Mouse (Mus musculus): ENCODE results near the gene Ly9. TPM values are rescaled to one million over a fixed set of nuclear protein-coding genes. Genes with fewer than 3 reads are reported as not detected.

The Ly9 gene
- polyA plus RNA-seq, 1 experiment from 2014 or later: 0.73 TPM

GRCm38 (mm10) chr1:171629168-171629567 is 22.0 kb upstream of the Ly9 start:
- 48% methylated on average over 6 of the region's 6 CpGs for WGBS

GRCm38 (mm10) chr1:171627801-171628200 is 20.6 kb upstream of the Ly9 start:
- H3K9ac ChIP-seq: no peak overlapping the region
- H3K9me3 ChIP-seq: no peaks in the 10 kb centered on the region
- ATAC-seq (ENCODE audit: insufficient number of reproducible peaks, low FRiP score, low TSS enrichment, low read depth): no peak
- H3K4me1 ChIP-seq: peaks cover 2% of the 10 kb centered on the region
- H3K36me3 ChIP-seq: no peaks in the 10 kb centered on the region
- H3K4me2 ChIP-seq: no peak overlapping the region
- H3K27ac ChIP-seq: no peak overlapping the region
- H3K27me3 ChIP-seq: no peaks in the 10 kb centered on the region
- 63% methylated on average over 3 of the region's 3 CpGs for WGBS
- H3K4me3 ChIP-seq: no peak overlapping the region

More at GRCm38 (mm10) chr1:171629168-171629567, 22.0 kb upstream of the Ly9 start:
- Histone ChIP-seq H3K4me2 (no peak overlapping the region), H3K27ac (no peak overlapping the region), H3K27me3 (no peaks in the 10 kb centered on the region), H3K4me3 (no peak overlapping the region), H3K4me1 (peaks cover 2% of the 10 kb centered on the region), H3K9me3 (no peaks in the 10 kb centered on the region), H3K36me3 (no peaks in the 10 kb centered on the region), H3K9ac (no peak overlapping the region)
- ATAC-seq (ENCODE audit: insufficient number of reproducible peaks, low FRiP score, low TSS enrichment, low read depth): no peak

DNA sequence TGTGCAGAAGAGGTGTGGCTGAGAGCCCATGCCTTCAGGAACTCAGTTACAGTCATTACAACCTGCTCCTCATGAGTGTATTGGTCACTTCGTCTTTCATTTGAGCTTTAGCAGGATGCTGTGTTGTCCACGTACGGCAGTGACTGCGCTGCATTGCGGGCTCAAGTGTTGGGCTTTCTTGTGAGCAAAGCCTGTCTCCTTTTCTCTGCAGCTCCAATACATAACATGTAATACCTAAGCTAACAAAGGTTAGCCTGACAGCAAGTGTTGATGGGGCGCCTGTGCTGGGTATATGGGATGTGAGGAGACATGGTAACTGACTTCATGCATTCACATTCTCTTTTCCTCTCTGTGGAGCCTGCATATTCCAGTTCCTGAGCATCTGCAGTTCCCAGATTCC is 12.9 kb upstream of the Ly9 start:
- 82% methylated on average over 6 of the region's 6 CpGs for WGBS
- no peak for ATAC-seq (ENCODE audit: insufficient number of reproducible peaks, low FRiP score, low TSS enrichment, low read depth)
- H3K9me3 ChIP-seq: no peaks in the 10 kb centered on the region
- H3K27ac ChIP-seq: no peak overlapping the region
- no peaks in the 10 kb centered on the region for H3K36me3 ChIP-seq
- no peaks in the 10 kb centered on the region for H3K4me1 ChIP-seq
- H3K27me3 ChIP-seq: no peaks in the 10 kb centered on the region
- H3K9ac ChIP-seq: no peak overlapping the region
- no peak overlapping the region for H3K4me2 ChIP-seq
- H3K4me3 ChIP-seq: no peak overlapping the region

- H3K36me3 ChIP-seq: no peaks in the 10 kb centered on the region
- no peak overlapping the region for H3K27ac ChIP-seq
- no peaks in the 10 kb centered on the region for H3K27me3 ChIP-seq
- WGBS: 80% methylated on average over 3 of the region's 3 CpGs
- no peak overlapping the region for H3K4me2 ChIP-seq
- ATAC-seq (ENCODE audit: insufficient number of reproducible peaks, low FRiP score, low TSS enrichment, low read depth): no peak
- no peak overlapping the region for H3K9ac ChIP-seq
- no peaks in the 10 kb centered on the region for H3K9me3 ChIP-seq
- no peaks in the 10 kb centered on the region for H3K4me1 ChIP-seq
- H3K4me3 ChIP-seq: no peak overlapping the region
These were observed 12.4 kb upstream of the Ly9 start for GRCm38 (mm10) chr1:171619645-171620044.

DNA sequence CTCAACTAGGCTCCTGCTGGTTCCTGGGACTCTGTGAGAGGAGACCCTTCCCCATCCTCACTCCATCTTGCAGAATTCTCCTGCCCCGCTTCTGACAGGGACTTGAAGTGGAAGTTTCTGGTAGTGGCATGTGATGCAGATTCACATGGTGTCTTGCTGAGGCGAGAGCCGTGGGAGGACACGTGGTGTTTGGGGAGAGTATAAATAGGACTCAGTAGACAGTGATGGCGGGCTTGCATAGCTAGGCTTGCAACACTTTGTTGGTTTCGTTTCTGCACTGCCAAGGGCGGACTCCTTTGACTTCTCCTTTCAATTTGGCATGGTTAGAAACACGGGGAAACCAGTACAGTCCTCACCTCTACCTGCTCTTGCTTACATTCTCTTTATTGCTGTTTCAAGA is 11.8 kb upstream of the Ly9 start:
- Histone ChIP-seq H3K36me3 (no peaks in the 10 kb centered on the region), H3K4me2 (no peak overlapping the region), H3K4me3 (no peak overlapping the region), H3K27ac (no peak overlapping the region), H3K4me1 (no peaks in the 10 kb centered on the region), H3K27me3 (no peaks in the 10 kb centered on the region), H3K9ac (no peak overlapping the region), H3K9me3 (no peaks in the 10 kb centered on the region)
- no peak for ATAC-seq (ENCODE audit: insufficient number of reproducible peaks, low FRiP score, low TSS enrichment, low read depth)
- WGBS: 77% methylated on average over 8 of the region's 8 CpGs

- Histone ChIP-seq H3K4me2 (no peak overlapping the region), H3K36me3 (no peaks in the 10 kb centered on the region), H3K27ac (no peak overlapping the region), H3K4me1 (no peaks in the 10 kb centered on the region), H3K9ac (no peak overlapping the region), H3K9me3 (no peaks in the 10 kb centered on the region), H3K4me3 (no peak overlapping the region), H3K27me3 (no peaks in the 10 kb centered on the region)
- WGBS: 79% methylated on average over 11 of the region's 11 CpGs
- ATAC-seq (ENCODE audit: insufficient number of reproducible peaks, low FRiP score, low TSS enrichment, low read depth): no peak
These were observed 9.8 kb upstream of the Ly9 start for GRCm38 (mm10) chr1:171616881-171617515.

GRCm38 (mm10) chr1:171613962-171614361 is 6.8 kb upstream of the Ly9 start:
- Histone ChIP-seq H3K4me2 (no peak overlapping the region), H3K4me1 (no peaks in the 10 kb centered on the region), H3K27ac (no peak overlapping the region), H3K9ac (no peak overlapping the region), H3K27me3 (no peaks in the 10 kb centered on the region), H3K36me3 (no peaks in the 10 kb centered on the region), H3K9me3 (no peaks in the 10 kb centered on the region), H3K4me3 (no peak overlapping the region)
- no peak for ATAC-seq (ENCODE audit: insufficient number of reproducible peaks, low FRiP score, low TSS enrichment, low read depth)
- 36% methylated on average over 2 of the region's 2 CpGs for WGBS

DNA sequence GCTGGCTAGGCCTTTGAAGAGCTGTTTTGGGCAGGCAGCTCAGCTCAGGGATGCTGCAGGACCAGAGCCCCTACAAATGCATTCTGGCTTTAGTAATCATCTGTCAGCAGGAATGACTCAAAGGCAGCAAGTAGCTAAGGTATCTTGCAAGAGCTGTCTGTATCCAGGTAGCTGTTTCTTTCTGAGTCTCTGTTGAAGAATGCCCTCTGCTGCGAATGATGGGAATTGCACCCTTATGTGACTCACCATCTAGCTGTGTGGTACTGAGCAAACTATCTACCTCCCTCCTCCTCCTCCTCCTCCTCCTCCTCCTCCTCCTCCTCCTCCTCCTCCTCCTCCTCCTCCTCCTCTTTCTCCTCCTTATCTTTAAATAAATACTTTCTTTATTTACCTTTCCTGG is 3.6 kb upstream of the Ly9 start:
- Histone ChIP-seq H3K36me3 (no peaks in the 10 kb centered on the region), H3K27me3 (no peaks in the 10 kb centered on the region), H3K27ac (no peak overlapping the region), H3K4me2 (no peak overlapping the region), H3K4me1 (no peaks in the 10 kb centered on the region), H3K9ac (no peak overlapping the region), H3K9me3 (no peaks in the 10 kb centered on the region), H3K4me3 (no peak overlapping the region)
- 19% methylated on average over 1 of the region's 1 CpGs for WGBS
- ATAC-seq (ENCODE audit: insufficient number of reproducible peaks, low FRiP score, low TSS enrichment, low read depth): no peak

GRCm38 (mm10) chr1:171610026-171610425 is 2.8 kb upstream of the Ly9 start:
- ATAC-seq (ENCODE audit: insufficient number of reproducible peaks, low FRiP score, low TSS enrichment, low read depth): no peak
- H3K4me3 ChIP-seq: no peak overlapping the region
- no peak overlapping the region for H3K4me2 ChIP-seq
- no peak overlapping the region for H3K9ac ChIP-seq
- no peaks in the 10 kb centered on the region for H3K36me3 ChIP-seq
- no peaks in the 10 kb centered on the region for H3K27me3 ChIP-seq
- no peaks in the 10 kb centered on the region for H3K9me3 ChIP-seq
- no peaks in the 10 kb centered on the region for H3K4me1 ChIP-seq
- no peak overlapping the region for H3K27ac ChIP-seq
- WGBS: 93% methylated on average over 2 of the region's 2 CpGs

DNA sequence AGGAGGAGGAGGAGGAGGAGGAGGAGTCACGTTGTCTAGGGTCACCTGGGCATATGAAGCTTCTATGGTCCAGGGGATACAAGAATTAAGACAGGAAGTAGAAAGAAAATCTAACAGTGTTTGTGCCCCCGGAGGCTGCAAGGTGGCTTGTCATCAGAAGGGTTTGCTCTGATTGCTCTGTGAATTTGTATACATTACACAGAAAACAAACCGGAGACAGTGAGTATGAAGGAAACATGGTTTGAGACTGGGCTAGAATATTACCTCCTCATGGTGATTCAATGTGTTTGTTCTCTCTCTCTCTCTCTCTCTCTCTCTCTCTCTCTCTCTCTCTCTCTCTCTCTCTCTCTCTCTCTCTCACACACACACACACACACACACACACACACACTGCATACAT is 554 bp downstream of the Ly9 start:
- no peak overlapping the region for H3K9ac ChIP-seq
- no peaks in the 10 kb centered on the region for H3K4me1 ChIP-seq
- H3K4me2 ChIP-seq: no peak overlapping the region

DNA sequence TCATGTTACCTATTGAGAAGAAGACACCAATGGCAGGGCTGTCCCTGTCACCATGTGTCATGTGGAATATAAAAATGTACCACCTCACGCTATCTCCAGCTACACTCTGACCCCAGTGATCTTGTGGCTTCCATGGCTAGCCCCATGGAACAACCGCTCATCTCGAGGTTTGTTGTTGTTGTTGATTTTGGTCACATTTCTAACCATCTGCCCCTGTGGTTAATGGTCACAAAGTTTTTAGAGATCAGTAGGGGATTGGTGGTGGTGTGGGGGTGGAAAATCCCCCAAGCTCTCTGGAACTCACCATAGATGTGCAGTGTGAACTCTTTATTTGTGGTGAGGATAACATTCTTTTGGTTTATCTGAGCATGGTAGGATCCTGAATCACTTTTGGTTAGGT is 2.5 kb downstream of the Ly9 start:
- Histone ChIP-seq H3K36me3 (no peaks in the 10 kb centered on the region), H3K27me3 (no peaks in the 10 kb centered on the region), H3K4me2 (no peak overlapping the region), H3K9me3 (no peaks in the 10 kb centered on the region), H3K4me1 (no peaks in the 10 kb centered on the region), H3K4me3 (no peak overlapping the region), H3K27ac (no peak overlapping the region), H3K9ac (no peak overlapping the region)
- WGBS: 81% methylated on average over 3 of the region's 3 CpGs
- ATAC-seq (ENCODE audit: insufficient number of reproducible peaks, low FRiP score, low TSS enrichment, low read depth): no peak

More for the DNA sequence above, 554 bp downstream of the Ly9 start:
- H3K27me3 ChIP-seq: no peaks in the 10 kb centered on the region
- H3K4me3 ChIP-seq: no peak overlapping the region
- WGBS: 74% methylated on average over 3 of the region's 3 CpGs
- no peak overlapping the region for H3K27ac ChIP-seq
- no peaks in the 10 kb centered on the region for H3K9me3 ChIP-seq
- no peak for ATAC-seq (ENCODE audit: insufficient number of reproducible peaks, low FRiP score, low TSS enrichment, low read depth)
- no peaks in the 10 kb centered on the region for H3K36me3 ChIP-seq

- no peak overlapping the region for H3K4me2 ChIP-seq
- no peak overlapping the region for H3K9ac ChIP-seq
- 78% methylated on average over 2 of the region's 2 CpGs for WGBS
- no peak for ATAC-seq (ENCODE audit: insufficient number of reproducible peaks, low FRiP score, low TSS enrichment, low read depth)
- H3K36me3 ChIP-seq: no peaks in the 10 kb centered on the region
- H3K9me3 ChIP-seq: no peaks in the 10 kb centered on the region
- H3K27me3 ChIP-seq: no peaks in the 10 kb centered on the region
- H3K4me1 ChIP-seq: no peaks in the 10 kb centered on the region
- H3K27ac ChIP-seq: no peak overlapping the region
- no peak overlapping the region for H3K4me3 ChIP-seq
These were observed 22.6 kb downstream of the Ly9 start for GRCm38 (mm10) chr1:171584584-171584983.

DNA sequence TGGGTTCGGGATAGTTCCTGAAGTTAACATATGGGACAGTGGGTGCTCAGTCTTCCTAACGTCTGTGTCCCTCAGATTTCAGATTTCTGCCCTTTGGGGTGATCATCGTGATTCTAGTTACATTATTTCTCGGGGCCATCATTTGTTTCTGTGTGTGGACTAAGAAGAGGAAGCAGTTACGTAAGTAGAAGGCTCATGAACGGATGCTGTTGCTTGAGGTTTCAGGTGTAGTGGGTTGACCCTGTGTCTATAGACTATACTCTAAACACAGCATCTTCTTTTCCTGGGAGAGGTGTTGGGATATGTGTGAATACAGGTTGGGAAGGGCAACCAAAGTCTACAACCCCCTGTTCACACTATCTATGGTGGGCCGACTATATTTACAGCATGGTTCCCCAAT is 30.0 kb downstream of the Ly9 start:
- Histone ChIP-seq H3K27ac (no peak overlapping the region), H3K9me3 (no peaks in the 10 kb centered on the region), H3K27me3 (no peaks in the 10 kb centered on the region), H3K4me1 (no peaks in the 10 kb centered on the region), H3K4me3 (no peak overlapping the region), H3K4me2 (no peak overlapping the region), H3K9ac (no peak overlapping the region), H3K36me3 (no peaks in the 10 kb centered on the region)
- no peak for ATAC-seq (ENCODE audit: insufficient number of reproducible peaks, low FRiP score, low TSS enrichment, low read depth)
- WGBS: 87% methylated on average over 7 of the region's 7 CpGs

Measured in limb, embryonic 15.5 days (tissue).